Mouse (Mus musculus) erythroblast, embryonic 14.5 days (primary cell): ENCODE results near the gene Krt10. TPM values are rescaled to one million over a fixed set of nuclear protein-coding genes. Genes with fewer than 3 reads are reported as not detected.

Experiments
- H3K27me3 ChIP-seq: 2 replicates; pipeline ENCODE4 v1.6.1; 2012; ENCODE audit warnings: inconsistent platforms; ENCODE audit not compliant: control insufficient read depth
- H3K36me3 ChIP-seq: 2 replicates; pipeline ENCODE4 v1.6.1; 2012; ENCODE audit warnings: mild to moderate bottlenecking, inconsistent platforms; ENCODE audit not compliant: control insufficient read depth
- H3K4me1 ChIP-seq: 2 replicates; pipeline ENCODE4 v1.6.1; 2012; ENCODE audit warnings: inconsistent platforms; ENCODE audit not compliant: control insufficient read depth
- H3K4me3 ChIP-seq: replicated peaks from 2 replicates; pipeline ENCODE3; 2012; ENCODE audit warnings: moderate library complexity, mild to moderate bottlenecking, inconsistent platforms
- H3K9me3 ChIP-seq: 2 replicates; pipeline ENCODE4 v1.6.1; 2012; ENCODE audit warnings: low read length, inconsistent platforms, mixed read lengths; ENCODE audit not compliant: control insufficient read depth
- GATA1 ChIP-seq: IDR thresholded peaks from 2 replicates; pipeline ENCODE4 v1.6.1; 2012; ENCODE audit warnings: low read length, inconsistent platforms, mixed read lengths
- TAL1 ChIP-seq: IDR thresholded peaks from 3 replicates; pipeline ENCODE4 v1.6.1; 2012; ENCODE audit warnings: low read length, inconsistent platforms, mixed read lengths
- polyA plus RNA-seq: library from polyadenylated mRNA; stranded (reverse); fragments of >175 nt; gene quantifications from 2 replicates; pipeline ENCODE4 v1.2.3, GENCODE M21; 2012

Krt10 gene
- polyA plus RNA-seq = 0.22 and 0.51 TPM in 2 replicates

DNA sequence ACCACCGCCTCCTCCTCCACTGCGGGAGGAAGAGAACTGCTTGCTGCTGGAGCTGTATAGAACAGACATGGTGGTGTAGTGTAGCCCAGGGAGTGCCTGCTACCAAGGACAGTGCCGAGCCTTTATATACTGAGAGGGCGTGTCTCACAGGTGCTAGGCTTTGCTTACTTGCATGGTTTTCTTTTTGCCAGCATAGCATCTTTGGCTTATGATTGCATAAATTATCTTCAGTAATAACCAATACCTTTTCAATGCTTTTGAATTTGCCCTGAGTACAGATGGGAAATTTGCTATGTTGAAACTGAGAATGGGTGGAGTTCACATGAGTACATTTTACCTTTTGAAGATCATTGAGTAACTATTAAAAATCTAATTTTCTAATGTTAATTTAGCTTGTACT is at the start of gene Krt10:
Gene Krt10, minus strand, starts transcription at position 101 of the 400 bp plus-strand sequence.
- Histone ChIP-seq H3K4me1 (peaks cover 5% of the 10 kb centered on the region), H3K27me3 (peaks cover 14% of the 10 kb centered on the region), H3K9me3 (peaks cover 11% of the 10 kb centered on the region; the same call in 1 of the 2 replicates), H3K4me3 (no peak within 1 kb of the TSS), H3K36me3 (no peaks in the 10 kb centered on the region)
- no peak for TF ChIP-seq GATA1
- TF ChIP-seq TAL1 = no peak

DNA sequence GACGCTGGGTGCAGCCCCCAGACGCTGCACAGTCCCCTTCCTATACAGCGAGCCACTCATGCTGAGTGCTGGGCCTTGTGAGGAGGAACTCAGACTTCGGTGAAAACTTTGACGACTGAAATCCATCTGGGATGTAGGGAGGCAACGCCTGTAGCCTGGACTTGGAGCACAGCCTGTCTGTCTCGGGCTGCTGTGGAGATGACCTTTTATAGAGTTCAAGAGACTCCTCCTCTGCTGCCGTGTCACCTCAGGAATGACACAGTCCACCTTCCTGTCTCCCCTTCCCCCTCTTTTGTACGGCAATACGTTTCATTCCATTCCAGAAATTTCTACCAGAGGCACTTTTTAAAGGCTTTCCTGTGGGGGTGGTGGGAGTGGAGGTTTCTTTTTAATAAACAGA is 48.8 kb upstream of the Krt10 start, which contains the start of gene Krt20:
Gene Krt20, minus strand, starts transcription at position 179 of the 400 bp plus-strand sequence.
- H3K36me3 ChIP-seq = no peaks in the 10 kb centered on the region
- no peak for TF ChIP-seq GATA1
- TF ChIP-seq TAL1 = no peak
- no peaks in the 10 kb centered on the region for H3K9me3 ChIP-seq
- H3K27me3 ChIP-seq = no peaks in the 10 kb centered on the region
- no peaks in the 10 kb centered on the region for H3K4me1 ChIP-seq
- H3K4me3 ChIP-seq = peak within 1 kb of the TSS; percentile 32

DNA sequence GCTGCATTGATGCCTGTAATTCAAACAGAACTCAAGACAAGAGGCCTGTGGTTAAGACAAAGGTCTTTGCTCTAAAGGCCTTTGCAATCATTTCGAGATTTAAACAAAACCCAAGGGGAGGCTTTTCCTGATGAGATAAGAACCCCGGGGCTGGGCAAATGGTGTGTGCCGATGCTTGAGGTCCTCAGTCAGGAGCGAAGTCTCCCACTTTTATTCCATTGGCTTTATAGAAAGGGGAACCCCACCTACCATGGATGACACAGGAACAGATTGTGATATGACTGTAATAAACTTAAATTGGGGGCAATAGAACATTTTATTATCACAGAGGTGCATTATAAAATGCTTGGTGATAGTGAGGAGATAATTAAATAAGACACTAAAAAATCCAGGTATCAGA is 47.5 kb upstream of the Krt10 start:
- TF ChIP-seq GATA1 (no peak), TAL1 (no peak)
- Histone ChIP-seq H3K4me1 (no peaks in the 10 kb centered on the region), H3K4me3 (peak overlapping the region; percentile 12), H3K27me3 (no peaks in the 10 kb centered on the region), H3K36me3 (no peaks in the 10 kb centered on the region), H3K9me3 (no peaks in the 10 kb centered on the region)

DNA sequence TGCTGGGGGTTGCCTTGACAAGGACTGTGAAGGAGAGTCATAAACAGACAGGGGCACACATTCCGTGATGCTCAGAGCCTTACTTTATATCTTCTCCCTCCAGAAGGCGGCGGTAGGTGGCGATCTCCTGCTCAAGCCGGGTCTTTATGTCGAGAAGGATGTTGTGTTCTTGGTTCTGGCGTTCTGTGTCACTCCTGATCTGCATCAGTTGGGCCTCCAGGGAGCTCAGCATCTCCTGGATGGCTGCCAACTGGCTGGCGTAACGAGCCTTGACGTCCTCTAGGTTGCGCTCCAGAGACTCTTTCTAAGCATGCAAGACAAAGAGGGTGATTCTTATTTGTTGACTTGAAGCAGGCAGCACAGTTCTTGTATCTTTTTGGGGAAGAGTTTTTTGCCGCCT is 41.5 kb upstream of the Krt10 start:
- Histone ChIP-seq H3K27me3 (no peaks in the 10 kb centered on the region), H3K36me3 (no peaks in the 10 kb centered on the region), H3K4me3 (no peak overlapping the region), H3K9me3 (no peaks in the 10 kb centered on the region), H3K4me1 (no peaks in the 10 kb centered on the region)
- no peak for TF ChIP-seq TAL1
- TF ChIP-seq GATA1 = no peak

DNA sequence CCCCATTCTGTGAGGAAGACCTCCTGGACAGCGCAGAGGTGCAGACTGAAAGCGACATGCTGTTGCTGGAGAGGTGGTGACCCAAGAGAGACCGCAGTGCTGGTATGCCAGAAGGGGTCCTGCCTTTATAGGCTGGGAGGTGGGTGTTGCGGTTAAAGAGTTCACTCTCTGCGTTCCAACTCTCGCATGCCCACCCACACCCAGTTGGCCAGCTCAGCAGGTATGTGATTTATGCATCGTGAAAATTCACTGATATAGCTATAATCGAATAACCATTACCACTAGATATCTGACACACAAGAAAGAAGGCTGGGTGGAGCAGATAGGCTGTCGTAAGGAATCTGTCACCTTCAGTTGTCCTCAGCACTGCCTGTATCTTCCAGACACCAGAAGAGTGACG is 33.0 kb upstream of the Krt10 start, which contains the start of gene Krt12:
Gene Krt12, minus strand, starts transcription at position 101 of the 400 bp plus-strand sequence.
- H3K4me3 ChIP-seq = no peak within 1 kb of the TSS
- TF ChIP-seq GATA1 (no peak), TAL1 (no peak)
- H3K9me3 ChIP-seq = no peaks in the 10 kb centered on the region
- no peaks in the 10 kb centered on the region for H3K4me1 ChIP-seq
- no peaks in the 10 kb centered on the region for H3K36me3 ChIP-seq
- H3K27me3 ChIP-seq = no peaks in the 10 kb centered on the region

DNA sequence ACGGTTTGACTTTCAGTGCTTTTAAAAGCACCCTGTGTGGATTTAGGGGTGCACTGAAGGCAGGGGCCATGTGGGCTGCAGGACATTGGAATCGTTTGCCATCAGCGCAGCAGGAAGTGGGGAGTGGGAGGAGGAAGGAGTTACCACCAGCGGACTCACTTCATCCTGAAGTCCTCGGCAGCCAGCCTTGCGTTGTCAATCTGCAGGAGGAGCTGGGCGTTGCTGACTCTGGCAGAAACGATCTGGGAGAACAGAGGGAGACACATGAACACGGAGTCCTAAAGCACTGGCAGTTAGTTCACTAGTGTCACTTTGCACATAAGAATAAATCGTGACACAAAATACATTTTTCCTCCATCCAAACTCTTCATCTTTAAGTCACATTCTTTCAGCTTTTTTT is 31.4 kb upstream of the Krt10 start:
- TF ChIP-seq TAL1 (no peak), GATA1 (no peak)
- Histone ChIP-seq H3K9me3 (no peaks in the 10 kb centered on the region), H3K27me3 (no peaks in the 10 kb centered on the region), H3K4me1 (no peaks in the 10 kb centered on the region), H3K36me3 (no peaks in the 10 kb centered on the region), H3K4me3 (no peak overlapping the region)

DNA sequence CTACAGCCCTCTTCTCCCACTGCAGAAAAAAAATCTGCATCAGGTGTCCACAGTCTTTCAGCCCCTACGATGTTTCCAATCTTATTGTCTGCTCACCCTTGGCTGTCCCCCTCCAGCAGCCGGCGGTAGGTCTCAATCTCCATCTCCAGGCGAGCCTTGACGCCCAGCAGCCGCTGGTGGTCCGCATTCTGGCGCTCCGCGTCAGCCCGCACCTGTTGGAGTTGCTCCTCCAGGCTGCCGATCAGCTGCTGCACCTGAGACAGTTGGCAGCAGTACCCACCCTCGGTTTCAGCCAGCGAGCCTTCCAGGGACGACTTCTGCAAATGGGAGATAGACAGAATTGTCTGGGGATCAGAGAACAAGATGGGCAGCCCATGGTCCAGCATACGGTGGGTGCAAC is 28.7 kb upstream of the Krt10 start:
- no peaks in the 10 kb centered on the region for H3K36me3 ChIP-seq
- no peaks in the 10 kb centered on the region for H3K9me3 ChIP-seq
- H3K27me3 ChIP-seq = no peaks in the 10 kb centered on the region
- H3K4me3 ChIP-seq = no peak overlapping the region
- TF ChIP-seq GATA1 (no peak), TAL1 (no peak)
- H3K4me1 ChIP-seq = no peaks in the 10 kb centered on the region

DNA sequence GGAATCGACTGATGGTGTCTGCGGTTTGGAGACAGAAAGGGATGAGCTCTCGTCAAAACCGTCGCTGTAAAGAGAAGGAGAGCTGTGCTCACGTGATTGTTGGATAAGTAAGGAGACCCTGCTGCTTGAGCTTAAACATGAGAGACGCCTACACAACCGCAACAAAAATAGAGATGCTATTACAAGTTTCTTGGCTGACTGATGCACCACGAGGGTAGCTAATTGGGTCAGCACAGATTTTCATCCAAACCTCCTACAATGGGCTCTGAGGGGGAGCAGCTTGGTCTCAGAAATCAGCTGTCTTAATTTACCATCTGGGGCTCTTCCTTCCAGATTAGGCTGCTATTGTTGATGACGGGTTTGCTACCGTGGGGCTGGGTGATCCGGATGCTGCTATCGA is 27.7 kb upstream of the Krt10 start:
- no peaks in the 10 kb centered on the region for H3K9me3 ChIP-seq
- H3K27me3 ChIP-seq = no peaks in the 10 kb centered on the region
- no peaks in the 10 kb centered on the region for H3K4me1 ChIP-seq
- TF ChIP-seq TAL1 (no peak), GATA1 (no peak)
- no peak overlapping the region for H3K4me3 ChIP-seq
- no peaks in the 10 kb centered on the region for H3K36me3 ChIP-seq

DNA sequence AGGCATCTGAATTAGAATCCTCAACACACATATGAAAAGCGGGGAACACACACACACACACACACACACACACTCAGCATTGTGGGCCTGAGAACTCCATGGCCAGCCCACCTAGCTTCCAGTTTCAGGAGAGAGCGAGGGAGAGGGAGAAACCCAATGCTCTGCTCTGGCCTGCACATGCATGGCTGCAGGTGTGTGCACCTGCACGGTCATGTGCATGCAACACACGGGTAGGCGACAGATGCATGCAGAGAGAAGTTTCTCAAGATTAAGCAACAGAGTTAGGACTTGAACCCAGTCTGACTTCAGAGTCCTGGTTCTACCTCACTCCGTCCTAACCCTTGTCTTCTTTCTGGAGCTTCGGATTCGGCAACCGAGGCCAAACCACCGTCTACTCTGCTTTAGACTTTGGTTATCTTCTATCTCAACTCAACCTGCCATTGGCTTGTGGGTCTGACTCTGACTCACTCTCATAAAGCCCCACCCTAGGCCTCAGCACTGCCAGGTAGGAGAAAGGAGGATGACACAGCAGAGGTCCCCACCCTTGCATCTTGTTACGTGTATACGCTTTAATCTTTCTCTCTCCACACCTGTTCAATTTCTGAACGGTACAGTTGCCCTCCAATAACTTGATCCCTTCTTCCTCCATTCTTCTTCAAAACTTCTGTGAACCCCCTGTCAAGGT is 25.4 kb upstream of the Krt10 start:
- no peaks in the 10 kb centered on the region for H3K4me1 ChIP-seq
- H3K9me3 ChIP-seq = no peaks in the 10 kb centered on the region
- H3K4me3 ChIP-seq = no peak overlapping the region
- no peak for TF ChIP-seq GATA1
- no peak for TF ChIP-seq TAL1
- H3K36me3 ChIP-seq = no peaks in the 10 kb centered on the region
- no peaks in the 10 kb centered on the region for H3K27me3 ChIP-seq
